ENCODE assay signal across 11 mouse cellular contexts in the genomic region with DNA sequence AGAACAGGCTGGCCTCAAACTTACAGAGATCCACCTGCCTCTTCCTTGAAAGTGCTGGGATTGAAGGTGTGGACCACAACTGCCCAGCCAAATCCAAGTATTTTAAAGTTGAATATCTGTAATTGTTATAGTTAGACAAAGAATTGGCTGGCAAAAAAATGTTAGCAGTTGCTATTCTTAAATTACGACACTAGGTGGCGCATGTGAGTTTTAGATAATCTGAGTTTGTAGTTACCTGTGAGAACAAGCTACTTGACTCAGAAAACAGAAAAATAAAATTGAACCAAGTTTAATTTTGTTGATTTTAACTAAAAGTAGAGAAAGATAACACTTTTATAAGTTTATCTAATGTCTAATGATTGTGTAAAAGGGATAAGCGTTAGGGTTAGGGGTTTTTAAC.
DNase-seq lines count a peak whose midpoint lies in the region; ATAC-seq and TF ChIP-seq lines count a peak whose summit lies in the region.
"Had no signal": no experiment of that assay in that cellular context is flagged by ENCODE, and none has a peak within 500 bp of the region (broad histone marks: within the 10 kb centered on the region; RNA-seq: fewer than 3 reads in every experiment).

No protein-coding gene starts in this region.

- intact Hi-C loops in heart, adult 2 months (cut with DNase I) = loop anchor here (1.0 to 5.0 kb wide), 2 partner anchors 99 to 332 kb away; no protein-coding TSS in a partner anchor

- no peak overlapping the region for H3K27ac ChIP-seq in heart, adult 2 months
- H3K27ac ChIP-seq in heart, embryonic 11.5 days (ENCODE audit: low read depth, low read length) = no peak overlapping the region
- H3K27ac ChIP-seq in midbrain, embryonic 11.5 days (ENCODE audit: low read depth, low read length) = no peak overlapping the region
- H3K27ac ChIP-seq in midbrain, embryonic 13.5 days = no peak overlapping the region
- H3K27ac ChIP-seq: embryonic facial prominence, embryonic 12.5 days; midbrain, embryonic 12.5 days had no signal

- peak; percentile 89 for TF ChIP-seq CTCF in heart, adult 2 months (IDR thresholded peaks at IDR 0.05)

- H3K4me2 ChIP-seq in heart, embryonic 11.5 days = no peak overlapping the region
- no peak overlapping the region for H3K4me2 ChIP-seq in midbrain, embryonic 11.5 days
- no peak overlapping the region for H3K4me2 ChIP-seq in midbrain, embryonic 13.5 days (replicated peaks)
- H3K4me2 ChIP-seq: embryonic facial prominence, embryonic 12.5 days; midbrain, embryonic 12.5 days had no signal

- TF ChIP-seq POLR2A in heart, adult 2 months (IDR thresholded peaks at IDR 0.05; ENCODE audit: insufficient read depth, low read depth, low read length) = no peak

- H3K79me2 ChIP-seq in heart, adult 2 months (replicated peaks; ENCODE audit: control insufficient read depth, insufficient read depth, low read length) = no peaks in the 10 kb centered on the region

- no peak for TF ChIP-seq EP300 in heart, adult 2 months (IDR thresholded peaks at IDR 0.05; ENCODE audit: insufficient read depth, low read depth, low read length)

- 10% methylated on average over 3 of the region's 3 CpGs for WGBS in heart, adult 2 months
- 9% methylated on average over 3 of the region's 3 CpGs for WGBS in heart, embryonic 11.5 days (ENCODE audit: insufficient replicate concordance)
- 11% methylated on average over 3 of the region's 3 CpGs for WGBS in midbrain, embryonic 11.5 days
- WGBS in midbrain, embryonic 13.5 days = 9% methylated on average over 3 of the region's 3 CpGs

- no peaks in the 10 kb centered on the region for H3K4me1 ChIP-seq in heart, adult 2 months (ENCODE audit: control insufficient read depth, insufficient read depth, low read length)
- no peaks in the 10 kb centered on the region for H3K4me1 ChIP-seq in heart, embryonic 11.5 days (ENCODE audit: control insufficient read depth, insufficient read depth, low read length)
- peaks cover 3% of the 10 kb centered on the region; the same call in 1 of the 2 replicates for H3K4me1 ChIP-seq in midbrain, embryonic 11.5 days (ENCODE audit: control insufficient read depth, insufficient read depth, low read length)
- peaks cover 9% of the 10 kb centered on the region; the same call in 1 of the 2 replicates for H3K4me1 ChIP-seq in midbrain, embryonic 13.5 days (replicated peaks)
- H3K4me1 ChIP-seq: embryonic facial prominence, embryonic 12.5 days had no signal

- no peak overlapping the region for H3K4me3 ChIP-seq in heart, adult 2 months
- no peak overlapping the region for H3K4me3 ChIP-seq in heart, embryonic 11.5 days (ENCODE audit: low read depth, low read length)
- no peak overlapping the region for H3K4me3 ChIP-seq in midbrain, embryonic 11.5 days (ENCODE audit: low read depth, low read length)
- no peak overlapping the region for H3K4me3 ChIP-seq in midbrain, embryonic 13.5 days (replicated peaks)
- H3K4me3 ChIP-seq: embryonic facial prominence, embryonic 12.5 days; midbrain, embryonic 12.5 days had no signal

- H3K36me3 ChIP-seq in heart, adult 2 months (ENCODE audit: control insufficient read depth, insufficient read depth, low read length) = no peaks in the 10 kb centered on the region
- H3K36me3 ChIP-seq in heart, embryonic 11.5 days (ENCODE audit: control insufficient read depth, insufficient read depth, low read length) = no peaks in the 10 kb centered on the region
- no peaks in the 10 kb centered on the region for H3K36me3 ChIP-seq in midbrain, embryonic 11.5 days (ENCODE audit: control insufficient read depth, insufficient read depth, low read length)
- H3K36me3 ChIP-seq in midbrain, embryonic 13.5 days = no peaks in the 10 kb centered on the region
- H3K36me3 ChIP-seq: embryonic facial prominence, embryonic 12.5 days; midbrain, embryonic 12.5 days had no signal

- no peak overlapping the region for H3K9ac ChIP-seq in heart, adult 2 months (ENCODE audit: low read depth, low read length)
- H3K9ac ChIP-seq in heart, embryonic 11.5 days (ENCODE audit: low read depth, low read length) = no peak overlapping the region
- H3K9ac ChIP-seq in midbrain, embryonic 11.5 days (ENCODE audit: low read length) = no peak overlapping the region
- H3K9ac ChIP-seq in midbrain, embryonic 13.5 days (replicated peaks) = no peak overlapping the region
- H3K9ac ChIP-seq: embryonic facial prominence, embryonic 12.5 days; midbrain, embryonic 12.5 days had no signal

- no peak for DNase-seq in heart, adult 2 months
- peak; percentile 90 for DNase-seq in midbrain, embryonic 11.5 days (ENCODE audit: low spot score, missing footprints)
- peak; percentile 9 for DNase-seq in c-Kit-positive CD71-negative TER-119-negative erythroid progenitor cells, embryonic 14.5 days (ENCODE audit: low read depth)
- DNase-seq in retina, embryonic 14.5 days (ENCODE audit: low spot score) = peak; percentile 81
- DNase-seq in frontal cortex, postnatal 10 days (ENCODE audit: low spot score in 2 of 2) = no peak
- no peak for DNase-seq in gastrocnemius, adult 8-10 months (ENCODE audit: low spot score in 2 of 2)
- DNase-seq: right cerebral cortex, postnatal 25 days had no signal

- ATAC-seq in heart, embryonic 11.5 days (replicated peaks; ENCODE audit: insufficient number of reproducible peaks, low FRiP score, low TSS enrichment) = no peak
- no peak for ATAC-seq in midbrain, embryonic 11.5 days (ENCODE audit: low FRiP score)
- no peak for ATAC-seq in midbrain, embryonic 13.5 days

- peaks cover 2% of the 10 kb centered on the region; the same call in 1 of the 2 replicates for H3K27me3 ChIP-seq in heart, adult 2 months (ENCODE audit: control insufficient read depth, insufficient read depth, low read length)
- H3K27me3 ChIP-seq in heart, embryonic 11.5 days (ENCODE audit: control insufficient read depth, insufficient read depth, low read length) = peaks cover 12% of the 10 kb centered on the region; the same call in 1 of the 2 replicates
- H3K27me3 ChIP-seq in midbrain, embryonic 11.5 days (ENCODE audit: control insufficient read depth, insufficient read depth, low read length) = no peaks in the 10 kb centered on the region
- peaks cover 22% of the 10 kb centered on the region for H3K27me3 ChIP-seq in midbrain, embryonic 13.5 days

- no peaks in the 10 kb centered on the region for H3K9me3 ChIP-seq in heart, embryonic 11.5 days (replicated peaks; ENCODE audit: control insufficient read depth, low read length)
- H3K9me3 ChIP-seq in midbrain, embryonic 11.5 days (ENCODE audit: control insufficient read depth, low read length) = no peaks in the 10 kb centered on the region
- H3K9me3 ChIP-seq in midbrain, embryonic 13.5 days = no peaks in the 10 kb centered on the region
- H3K9me3 ChIP-seq: embryonic facial prominence, embryonic 12.5 days; midbrain, embryonic 12.5 days had no signal

Comparison
In these comparisons a context has a peak if more than half of its experiments do, and no peak if none do; other contexts are left out.
1. DNase-seq: peak in midbrain, embryonic 11.5 days (single experiment), c-Kit-positive CD71-negative TER-119-negative erythroid progenitor cells, embryonic 14.5 days (single experiment) and retina, embryonic 14.5 days (single experiment); none in heart, adult 2 months (0 of 2), frontal cortex, postnatal 10 days (0 of 2) and gastrocnemius, adult 8-10 months (0 of 2).